Mouse (Mus musculus): ENCODE data around the gene Prc1.

DNA sequence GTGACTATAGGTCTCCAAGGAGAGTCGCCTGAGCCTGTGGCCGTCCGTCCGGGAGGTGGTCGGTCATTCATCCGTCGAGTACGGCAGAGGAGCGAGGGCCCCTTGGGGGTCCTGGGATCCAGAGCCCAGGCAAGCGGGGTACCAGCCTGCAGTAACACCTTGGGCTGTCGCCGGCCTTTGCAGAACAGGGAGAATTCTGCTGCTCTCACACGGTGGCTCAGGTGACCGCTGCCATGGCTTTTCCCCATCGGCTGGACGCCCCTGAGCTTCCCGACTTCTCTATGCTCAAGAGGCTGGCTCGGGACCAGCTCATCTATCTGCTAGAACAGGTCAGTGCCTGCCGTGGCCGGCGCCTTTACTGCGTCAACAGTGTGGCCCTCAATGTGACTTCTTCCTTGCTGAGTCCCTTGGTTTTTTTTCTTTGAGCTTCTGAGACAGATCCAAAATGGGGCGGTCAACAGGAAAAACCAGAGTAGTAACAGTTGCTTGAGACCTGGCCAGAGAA lies 24.4 kb upstream of the Prc1 start:
- TF ChIP-seq GATA2 (IDR thresholded peaks at IDR 0.05; ENCODE audit: borderline replicate concordance, low read depth, low read length) (no peak), CTCF (IDR thresholded peaks at IDR 0.05; ENCODE audit: low read depth, low read length) (no peak), TAL1 (conservative IDR thresholded peaks at IDR 0.05; ENCODE audit: low read depth, low read length) (no peak), POLR2AphosphoS5 (IDR thresholded peaks at IDR 0.05; ENCODE audit: insufficient replicate concordance, low read depth, low read length) (no peak), GATA1 (IDR thresholded peaks at IDR 0.05; ENCODE audit: borderline replicate concordance, low read length) (no peak)

Data from G1E (cell line).